In the genomic region with DNA sequence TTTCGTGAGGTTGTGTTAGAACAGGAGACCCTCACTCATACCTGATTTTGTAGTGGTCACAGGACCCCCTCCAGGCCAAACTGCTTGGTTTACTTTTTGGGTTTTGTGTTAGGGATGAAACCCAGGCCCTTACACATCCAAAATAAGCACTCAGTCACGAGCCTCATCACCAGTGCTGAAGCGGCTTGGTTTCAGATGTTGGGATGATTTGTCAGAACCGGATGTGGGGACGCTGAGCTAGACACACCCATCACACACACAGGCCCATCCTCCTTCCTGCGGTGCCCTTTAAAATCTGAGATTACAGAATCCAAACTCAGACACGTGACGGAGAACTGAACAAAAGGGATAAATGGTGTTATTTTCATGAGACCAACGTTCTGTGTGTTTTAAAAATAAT, we compare ENCODE assay signal across 11 mouse cellular contexts. TPM values are rescaled to one million over a fixed set of nuclear protein-coding genes. Genes with fewer than 3 reads are reported as not detected.
DNase-seq lines count a peak whose midpoint lies in the region; ATAC-seq and TF ChIP-seq lines count a peak whose summit lies in the region.
"Had no signal": no experiment of that assay in that cellular context is flagged by ENCODE, and none has a peak within 500 bp of the region (broad histone marks: within the 10 kb centered on the region; RNA-seq: fewer than 3 reads in every experiment).

No protein-coding gene starts in this region.

- no peak for TF ChIP-seq POLR2A in spleen, adult 2 months (IDR thresholded peaks at IDR 0.05; ENCODE audit: low read depth, low read length)

- DNase-seq in gastrocnemius, adult 2 months, result no peak
- no peak for DNase-seq in gastrocnemius, postnatal 36 days
- DNase-seq in spleen, adult 2 months (ENCODE audit: low read depth in 1 of 2, low spot score in 2 of 2), result peak in 1 of 2 experiments; percentile 19
- DNase-seq in spleen, adult 18-20 months, result no peak
- DNase-seq in natural killer cell, adult 2 months (ENCODE audit: low spot score in 2 of 2), result peak; percentile 30 to 34
- no peak for DNase-seq in urinary bladder, postnatal 25 days (ENCODE audit: low spot score)
- no peak for DNase-seq in left cerebral cortex, postnatal 14 days (ENCODE audit: low spot score in 2 of 2)
- DNase-seq: layer of hippocampus, postnatal 36 days had no signal

- 75% methylated on average over 9 of the region's 9 CpGs for WGBS in spleen, adult 2 months
- 92% methylated on average over 9 of the region's 9 CpGs for WGBS in embryonic facial prominence, embryonic 13.5 days

- TF ChIP-seq CTCF in gastrocnemius, adult 2 months (IDR thresholded peaks at IDR 0.05), result no peak
- TF ChIP-seq CTCF in spleen, adult 2 months (IDR thresholded peaks at IDR 0.05; ENCODE audit: extremely low read depth, insufficient read depth, insufficient read length, insufficient replicate concordance), result no peak

- intact Hi-C loops in gastrocnemius, adult 2 months (cut with DNase I), result no loop called here
- intact Hi-C loops in gastrocnemius, postnatal 36 days (cut with DNase I), result no loop called here
- intact Hi-C loops in left cerebral cortex, postnatal 14 days (cut with DNase I), result loop anchor here (2.0 kb wide), 1 partner anchor 148 kb away; no protein-coding TSS in a partner anchor

- peaks cover 5% of the 10 kb centered on the region; the same call in 1 of the 2 replicates for H3K4me1 ChIP-seq in spleen, adult 2 months (ENCODE audit: control insufficient read depth, insufficient read depth, insufficient read length)
- H3K4me1 ChIP-seq in embryonic facial prominence, embryonic 13.5 days, result peaks cover 14% of the 10 kb centered on the region

- no peak overlapping the region for H3K4me3 ChIP-seq in gastrocnemius, adult 2 months
- no peak overlapping the region for H3K4me3 ChIP-seq in spleen, adult 2 months (ENCODE audit: extremely low read depth, insufficient read depth, insufficient read length)
- peak overlapping the region; percentile 1; the same call in 1 of the 2 replicates for H3K4me3 ChIP-seq in embryonic facial prominence, embryonic 13.5 days

- H3K27me3 ChIP-seq in spleen, adult 2 months (ENCODE audit: control insufficient read depth, insufficient read depth, low read length), result no peaks in the 10 kb centered on the region
- no peaks in the 10 kb centered on the region for H3K27me3 ChIP-seq in embryonic facial prominence, embryonic 13.5 days
- H3K27me3 ChIP-seq: embryonic facial prominence, embryonic 15.5 days; Patski had no signal

- H3K4me2 ChIP-seq in embryonic facial prominence, embryonic 13.5 days, result peak overlapping the region; percentile 94

- no peak for ATAC-seq in embryonic facial prominence, embryonic 13.5 days (ENCODE audit: insufficient number of reproducible peaks, insufficient read depth, low FRiP score, low TSS enrichment, low read depth)
- ATAC-seq: Patski had no signal

- peaks cover 21% of the 10 kb centered on the region for H3K36me3 ChIP-seq in spleen, adult 2 months (ENCODE audit: control insufficient read depth, insufficient read depth, low read length)
- H3K36me3 ChIP-seq in embryonic facial prominence, embryonic 13.5 days, result peaks cover 40% of the 10 kb centered on the region

- H3K27ac ChIP-seq in gastrocnemius, adult 2 months, result peak overlapping the region; percentile 95; the same call in 1 of the 2 replicates
- 0 out of 2 replicates have a peak overlapping the region, but pooled peaks have one; percentile 27 for H3K27ac ChIP-seq in spleen, adult 2 months (ENCODE audit: insufficient read depth, low read length)
- no peak overlapping the region for H3K27ac ChIP-seq in embryonic facial prominence, embryonic 13.5 days
- H3K27ac ChIP-seq: embryonic facial prominence, embryonic 15.5 days had no signal

- H3K9me3 ChIP-seq in embryonic facial prominence, embryonic 13.5 days, result no peaks in the 10 kb centered on the region
- H3K9me3 ChIP-seq: embryonic facial prominence, embryonic 15.5 days had no signal

- peak overlapping the region; percentile 44; the same call in 1 of the 2 replicates for H3K9ac ChIP-seq in embryonic facial prominence, embryonic 13.5 days

RNA-seq across cellular contexts. Expression of a gene that starts 1.4 kb away (rescaled TPM):
- 10 to 100 TPM; 16.9 to 30.0 TPM for total RNA-seq in gastrocnemius, adult 2 months (2021)
- total RNA-seq in gastrocnemius, postnatal 36 days (2021), result 10 to 100 TPM; 20.1 to 21.9 TPM
- polyA plus RNA-seq in spleen, adult 2 months (2012; rRNA removed), result 22.7 TPM in 2 replicates
- 98.8 and 104 TPM in 2 replicates for polyA plus RNA-seq in embryonic facial prominence, embryonic 13.5 days (2015; fragmentation: Nextera tagmentation; extraction: Ambion mirVana)
- total RNA-seq in left cerebral cortex, postnatal 14 days (2021), result 10 to 100 TPM; 32.8 to 32.9 TPM

RNA-seq across cellular contexts. Expression of a gene that starts 31.7 kb away (rescaled TPM):
- 100 to 1,000 TPM; 519 to 559 TPM for total RNA-seq in gastrocnemius, adult 2 months (2021)
- total RNA-seq in gastrocnemius, postnatal 36 days (2021), result 100 to 1,000 TPM; 386 to 446 TPM
- polyA plus RNA-seq in spleen, adult 2 months (2012; rRNA removed), result 26.6 and 28.6 TPM in 2 replicates
- 233 and 245 TPM in 2 replicates for polyA plus RNA-seq in embryonic facial prominence, embryonic 13.5 days (2015; fragmentation: Nextera tagmentation; extraction: Ambion mirVana)
- total RNA-seq in left cerebral cortex, postnatal 14 days (2021), result 100 to 1,000 TPM; 167 to 182 TPM

RNA-seq across cellular contexts. Expression of a gene that starts 35.1 kb away (rescaled TPM):
- total RNA-seq in gastrocnemius, adult 2 months (2021), result 1 to 10 TPM; 1.5 to 3.2 TPM
- total RNA-seq in gastrocnemius, postnatal 36 days (2021), result 1 to 10 TPM; 1.6 to 2.5 TPM
- polyA plus RNA-seq in spleen, adult 2 months (2012; rRNA removed), result 1.3 and 1.4 TPM in 2 replicates
- polyA plus RNA-seq in embryonic facial prominence, embryonic 13.5 days (2015; fragmentation: Nextera tagmentation; extraction: Ambion mirVana), result 13.4 and 13.9 TPM in 2 replicates
- 10 to 100 TPM; 11.9 to 17.0 TPM for total RNA-seq in left cerebral cortex, postnatal 14 days (2021)

Comparison
In these comparisons a context has a peak if more than half of its experiments do, and no peak if none do; other contexts are left out.
1. DNase-seq: peak in natural killer cell, adult 2 months (2 of 2); none in gastrocnemius, adult 2 months (single experiment), gastrocnemius, postnatal 36 days (0 of 2), spleen, adult 18-20 months (0 of 2), urinary bladder, postnatal 25 days (single experiment) and left cerebral cortex, postnatal 14 days (0 of 2).